Mouse (Mus musculus): Measurements from ENCODE around the gene Cd82.
A peak's percentile ranks its signal among the peaks of the same experiment; 100 is the strongest.

Cd82 gene

DNA sequence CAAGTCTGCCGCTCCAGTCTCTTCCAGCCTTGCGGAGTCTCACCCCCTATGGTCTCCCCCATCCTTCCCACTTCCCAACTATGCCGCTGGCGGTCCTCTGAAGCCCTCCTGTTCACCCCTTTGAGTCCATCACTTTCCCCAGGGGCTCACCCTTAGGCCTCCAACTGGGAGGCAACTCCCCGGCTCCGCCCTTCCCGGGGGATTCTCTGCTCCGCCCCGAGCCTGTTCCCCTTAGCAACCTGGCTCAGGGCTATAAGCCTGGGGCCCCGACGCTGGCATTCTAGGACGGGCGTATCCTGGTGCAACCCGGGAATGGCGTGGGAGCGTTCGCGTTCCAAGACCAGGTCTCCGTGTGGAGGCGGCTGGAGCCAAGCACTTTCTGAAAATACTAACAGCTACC is at the start of gene Cd82:
Cd82 (minus strand) TSS at position 381 of the 400 bp plus-strand sequence.
- peak; percentile 73 for DNase-seq (ENCODE audit: low read depth, low spot score)

DNA sequence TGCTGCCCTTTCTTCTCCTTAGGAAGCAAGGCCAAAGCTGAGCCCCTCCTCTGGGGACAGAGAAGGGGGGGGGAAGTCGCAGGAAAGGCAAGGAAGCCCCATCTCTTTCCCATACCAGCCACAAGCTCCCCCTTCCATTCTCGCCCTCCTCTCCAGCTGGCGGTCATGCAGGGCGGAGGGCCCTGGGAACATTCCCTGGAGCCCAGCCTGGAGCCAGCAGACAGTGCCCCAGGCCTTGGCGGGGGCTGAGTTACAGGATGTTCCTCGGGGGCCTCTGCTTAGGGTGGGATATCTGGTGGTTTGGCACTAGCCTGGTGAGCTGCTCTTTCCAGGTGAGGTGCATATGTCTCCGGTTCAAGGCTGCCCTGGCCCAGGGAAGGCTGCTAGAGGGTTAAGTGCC is 49.2 kb upstream of the Cd82 start:
- DNase-seq (ENCODE audit: low read depth, low spot score): no peak

DNA sequence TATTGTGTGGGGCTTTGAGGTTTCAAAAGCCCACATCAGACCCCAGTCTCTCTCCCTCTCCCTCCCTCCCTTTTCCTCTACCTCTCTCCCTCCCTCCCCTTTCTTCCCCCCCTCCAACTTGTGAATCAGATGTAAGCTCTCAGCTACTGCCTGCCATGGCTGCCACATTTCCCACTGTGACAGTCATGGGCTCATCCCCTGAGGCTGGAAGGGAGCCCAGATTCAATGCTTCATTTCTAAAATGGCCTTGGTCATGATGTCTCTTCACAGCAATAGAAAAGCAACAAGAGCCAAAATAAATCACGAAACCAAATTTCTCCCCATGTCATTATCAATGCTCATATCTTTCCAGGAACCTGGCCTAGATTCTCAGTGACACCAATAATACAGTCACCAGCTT is 47.9 kb upstream of the Cd82 start:
- no peak for DNase-seq (ENCODE audit: low read depth, low spot score)

DNA sequence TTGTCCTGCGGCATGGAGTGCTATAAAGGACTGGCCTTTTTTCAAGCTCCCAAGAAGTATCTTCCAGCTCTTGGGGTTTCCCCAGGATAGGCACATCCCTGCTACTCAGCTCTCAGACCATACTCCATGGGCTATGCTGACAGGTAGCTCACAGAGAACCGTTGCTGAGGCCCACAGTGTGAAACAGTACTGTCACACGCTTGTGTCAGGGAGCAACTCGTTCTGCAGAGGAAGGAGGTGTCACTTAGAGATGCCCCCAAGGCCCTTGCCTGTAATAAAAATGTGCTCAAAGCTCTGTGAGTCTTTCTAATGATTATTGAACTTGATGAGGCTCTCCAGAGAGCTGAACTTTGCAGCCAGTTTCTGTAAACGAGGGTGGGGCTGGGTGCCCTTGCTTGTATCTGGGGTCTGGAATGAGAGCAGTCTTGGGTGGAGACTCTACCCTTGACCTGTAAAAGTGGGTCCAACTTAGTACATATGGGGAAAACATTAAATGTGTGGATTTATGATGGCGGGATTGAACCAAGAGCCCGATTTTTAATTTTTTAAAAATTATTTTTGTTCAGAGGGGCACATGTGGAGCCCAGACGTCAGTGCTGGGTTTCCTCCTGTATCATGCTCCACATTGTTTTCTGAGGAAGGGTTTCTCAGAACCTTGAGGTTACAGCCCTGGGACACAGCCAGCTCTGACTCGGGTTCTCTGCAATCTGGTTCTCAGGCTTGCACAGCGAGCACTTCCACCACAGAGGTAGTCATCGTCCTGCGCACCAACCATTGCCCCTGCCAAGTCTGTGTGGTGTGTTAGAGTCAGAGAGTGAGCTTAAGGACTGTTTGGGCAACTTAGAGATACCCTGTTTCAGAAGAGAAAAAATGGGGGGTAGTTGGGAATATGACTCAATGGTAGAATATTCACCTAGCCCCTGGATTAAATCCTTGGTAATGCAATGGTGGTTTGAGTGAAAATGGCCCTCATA is 47.1 kb upstream of the Cd82 start:
- DNase-seq (ENCODE audit: low read depth, low spot score): no peak

DNA sequence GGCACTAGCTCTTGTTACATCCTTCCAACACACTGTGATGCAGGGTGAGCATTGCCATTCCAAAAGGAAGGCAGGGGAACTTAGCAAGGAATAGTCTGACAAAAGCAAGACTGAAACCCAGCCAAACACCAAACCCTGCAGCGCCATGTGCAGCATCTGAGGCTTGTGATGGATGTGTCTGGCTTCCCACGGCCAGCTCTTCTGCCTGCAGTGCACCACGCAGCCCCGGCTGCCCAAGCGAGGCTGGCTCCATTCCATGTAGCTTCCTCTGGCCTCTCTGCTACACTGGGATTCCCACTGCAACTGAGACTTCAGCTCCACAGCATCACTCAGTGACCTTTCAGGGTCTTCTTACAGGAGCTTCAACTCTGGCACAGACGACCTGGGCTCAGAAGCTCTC is 42.2 kb upstream of the Cd82 start:
- no peak for DNase-seq (ENCODE audit: low read depth, low spot score)

DNA sequence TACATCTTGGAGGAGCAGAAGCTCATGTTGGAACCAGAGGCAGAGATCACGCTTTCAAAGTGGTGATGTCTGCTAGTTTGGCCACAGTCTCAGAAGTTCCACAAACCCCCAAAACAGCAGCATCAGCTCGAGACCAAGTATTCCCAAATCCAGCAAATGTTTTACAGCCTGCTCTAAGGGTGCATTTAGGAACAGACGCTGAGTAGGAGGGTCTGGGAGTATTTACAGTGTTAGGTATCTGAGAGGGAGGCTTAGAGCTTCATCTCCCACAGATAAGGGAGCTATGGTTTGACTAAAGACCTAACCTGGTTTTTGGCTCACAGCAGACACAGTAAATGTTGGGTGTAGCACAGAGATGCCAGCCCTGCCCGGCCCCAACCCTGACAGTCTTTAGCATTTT is 40.4 kb upstream of the Cd82 start:
- DNase-seq (ENCODE audit: low read depth, low spot score): no peak

DNA sequence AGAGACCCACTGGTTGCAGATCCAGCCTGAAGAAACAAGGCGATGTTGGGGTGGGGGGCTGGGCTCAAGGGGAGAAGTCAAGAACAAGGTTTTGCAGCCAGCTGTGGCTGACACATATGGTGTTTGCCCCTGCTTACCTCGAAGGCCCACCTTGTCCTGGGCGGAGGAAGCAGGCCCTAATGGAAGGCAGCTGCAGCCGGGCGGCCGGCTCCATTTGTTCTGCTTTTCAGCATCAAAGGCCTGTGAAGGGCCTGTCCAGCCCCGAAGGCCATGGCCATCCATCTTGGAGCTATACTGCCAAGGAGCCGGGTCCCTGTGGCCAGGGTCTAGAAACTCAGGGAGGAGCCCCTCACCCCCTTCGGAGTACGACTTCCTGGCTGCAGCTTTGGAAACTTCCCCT is 38.4 kb upstream of the Cd82 start:
- peak; percentile 66 for DNase-seq (ENCODE audit: low read depth, low spot score)

DNA sequence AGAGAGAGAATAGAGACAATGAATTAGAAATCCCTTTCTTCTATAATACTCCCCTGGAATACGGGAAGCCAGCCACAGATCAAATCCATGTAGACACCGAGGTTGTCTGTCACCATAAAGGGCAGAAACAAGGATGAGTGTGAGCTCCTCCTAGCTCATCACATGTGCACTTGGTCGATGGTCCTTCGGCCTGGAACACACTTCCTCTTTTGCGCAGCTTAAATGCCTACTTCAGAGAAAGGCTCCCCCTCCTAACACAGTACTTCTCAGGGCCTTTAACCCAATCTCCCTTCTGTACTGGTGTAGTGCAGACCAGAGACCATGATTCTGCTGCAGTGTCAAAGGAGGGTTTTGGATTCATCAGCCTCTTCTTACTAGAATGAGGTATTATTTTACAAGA is 34.3 kb upstream of the Cd82 start:
- DNase-seq (ENCODE audit: low read depth, low spot score): no peak

DNA sequence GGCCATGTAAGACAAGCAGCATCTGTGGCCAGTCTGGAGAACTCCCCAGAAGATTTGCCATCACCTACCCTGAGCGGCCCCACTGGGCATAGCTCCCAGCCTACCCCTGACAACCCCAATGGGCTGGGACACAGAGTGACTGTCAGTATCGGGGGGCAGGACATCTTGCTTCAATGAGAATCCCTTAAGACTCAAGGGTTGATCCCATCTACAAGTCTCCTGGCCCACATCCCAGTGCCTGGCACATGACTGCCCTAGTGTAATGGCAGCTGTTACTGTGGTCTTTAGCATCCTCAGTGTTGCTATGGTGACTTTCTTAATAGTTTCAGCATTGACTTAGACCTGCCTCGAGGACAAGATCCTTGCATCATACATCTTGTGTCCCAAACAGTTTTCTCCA is 32.2 kb upstream of the Cd82 start:
- DNase-seq (ENCODE audit: low read depth, low spot score): no peak

DNA sequence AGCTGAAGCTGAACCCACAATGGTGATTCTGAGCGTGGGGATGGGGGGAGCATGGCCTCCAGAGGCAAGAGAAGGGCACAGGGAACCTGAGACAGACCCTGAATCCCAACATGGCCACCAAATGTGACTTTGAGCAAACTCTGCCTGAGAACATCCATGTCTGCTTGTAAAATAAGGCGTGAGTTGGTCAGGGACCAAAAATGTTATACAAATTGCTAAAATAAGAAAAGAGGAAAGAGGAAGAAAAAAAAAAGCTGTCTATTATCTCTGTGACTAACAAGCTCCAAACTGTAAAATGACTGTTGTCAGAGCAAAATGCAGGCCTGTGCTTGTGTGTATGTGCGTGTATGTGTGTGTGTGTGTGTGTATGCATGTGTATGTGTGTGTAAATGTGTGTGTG is 30.6 kb upstream of the Cd82 start:
- no peak for DNase-seq (ENCODE audit: low read depth, low spot score)

DNA sequence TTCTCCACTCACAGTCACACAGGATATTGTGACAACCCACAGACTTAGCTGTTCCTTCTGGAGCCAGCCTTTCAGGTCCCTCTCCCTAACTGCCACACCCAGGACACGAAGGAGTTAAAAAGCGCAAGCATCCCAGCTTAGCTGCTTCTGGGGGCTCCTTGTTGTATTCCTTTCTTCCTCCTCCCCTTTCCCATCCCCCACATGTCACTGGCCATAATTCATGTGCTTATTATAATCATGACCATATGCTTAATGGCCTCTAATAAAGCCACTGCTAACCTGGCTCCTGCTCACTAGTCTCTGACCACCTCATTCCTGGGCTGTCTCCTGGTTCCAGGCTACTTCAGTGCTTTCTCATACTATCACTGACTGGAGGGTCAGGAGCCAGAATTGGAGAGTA is 27.6 kb upstream of the Cd82 start:
- peak; percentile 69 for DNase-seq (ENCODE audit: low read depth, low spot score)

DNA sequence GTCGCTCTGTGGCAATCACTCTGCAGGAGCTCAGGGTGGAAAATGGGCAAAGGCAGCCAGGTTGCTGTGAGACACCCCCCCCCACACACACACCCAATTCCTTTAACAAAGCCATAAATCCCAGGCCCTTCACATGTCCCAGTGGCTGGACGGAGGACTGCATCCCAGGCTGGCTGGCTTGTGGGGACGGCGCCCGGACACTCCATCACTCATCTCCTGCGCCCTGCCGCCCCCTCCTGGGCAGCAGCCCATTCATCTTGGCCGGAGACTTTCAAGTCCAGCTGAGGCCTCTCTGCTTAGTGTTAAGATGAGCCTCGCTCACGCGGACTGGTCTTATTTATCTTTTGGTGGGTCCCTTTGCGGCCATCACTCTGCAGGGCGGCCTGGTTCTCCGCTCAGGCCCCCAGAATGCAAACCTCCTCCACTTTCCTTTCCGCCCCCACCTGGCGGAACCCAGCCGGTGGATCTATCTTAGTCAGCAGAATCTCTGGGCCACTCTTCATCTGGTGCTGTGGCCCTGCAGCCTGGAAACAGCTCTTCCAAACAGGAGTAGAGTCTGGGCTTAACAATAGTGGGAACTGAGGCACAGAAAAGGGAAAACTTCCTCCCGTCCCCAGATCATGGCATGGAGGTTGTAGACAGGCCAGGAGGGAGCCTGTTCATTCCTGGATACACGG is 26.1 kb upstream of the Cd82 start:
- peak; percentile 84 for DNase-seq (ENCODE audit: low read depth, low spot score)

DNA sequence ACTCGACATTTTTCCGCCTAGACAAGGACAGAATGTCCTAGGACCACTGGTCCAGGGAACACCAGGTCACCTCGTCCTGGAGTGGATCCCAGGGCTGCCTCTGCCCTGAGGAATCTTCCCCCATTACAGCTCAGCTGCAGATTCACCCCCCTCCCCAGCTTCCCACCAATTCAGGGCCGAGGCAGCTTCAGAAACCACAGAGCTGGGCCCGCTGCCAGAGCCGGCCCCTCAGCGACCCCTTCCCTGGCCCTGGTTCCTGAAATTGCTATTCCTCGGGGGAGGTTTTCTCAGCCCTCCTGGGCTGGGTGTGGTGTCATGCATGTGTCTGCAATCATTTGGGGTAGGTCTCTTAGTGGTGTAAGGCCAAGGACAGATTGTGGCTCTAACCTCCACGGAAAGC is 22.5 kb upstream of the Cd82 start:
- peak; percentile 20 for DNase-seq (ENCODE audit: low read depth, low spot score)

DNA sequence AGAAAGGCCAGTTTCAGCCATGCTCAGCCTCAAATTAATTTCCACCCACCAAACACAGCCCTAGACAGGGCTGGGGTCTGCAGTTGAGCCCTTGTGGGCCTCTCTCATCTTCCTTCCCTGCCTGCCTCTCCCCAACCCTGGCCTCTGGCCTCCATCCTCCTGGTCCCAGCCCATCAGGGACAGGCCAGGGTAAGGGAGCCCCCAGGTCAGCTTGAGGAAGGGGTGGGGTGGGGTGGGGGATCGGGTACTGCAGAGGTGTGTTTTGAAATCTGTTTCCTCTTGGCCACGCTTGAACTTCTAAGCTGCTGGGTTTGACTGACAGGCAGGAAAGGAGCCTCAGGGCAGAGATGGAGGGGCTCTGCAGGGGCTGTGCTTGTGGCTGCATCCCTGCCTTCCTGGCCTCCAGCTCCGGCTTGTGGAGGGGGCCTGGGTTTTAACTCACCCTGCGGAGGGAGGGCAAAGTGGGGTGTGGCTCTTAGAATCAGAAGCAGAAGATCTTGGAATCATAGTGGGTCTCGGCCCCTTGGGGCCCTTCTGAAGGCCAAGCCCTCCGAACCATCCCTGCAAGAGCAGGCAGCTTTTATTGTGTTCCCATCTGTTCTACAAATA is 19.2 kb upstream of the Cd82 start:
- DNase-seq (ENCODE audit: low read depth, low spot score): peak; percentile 30

DNA sequence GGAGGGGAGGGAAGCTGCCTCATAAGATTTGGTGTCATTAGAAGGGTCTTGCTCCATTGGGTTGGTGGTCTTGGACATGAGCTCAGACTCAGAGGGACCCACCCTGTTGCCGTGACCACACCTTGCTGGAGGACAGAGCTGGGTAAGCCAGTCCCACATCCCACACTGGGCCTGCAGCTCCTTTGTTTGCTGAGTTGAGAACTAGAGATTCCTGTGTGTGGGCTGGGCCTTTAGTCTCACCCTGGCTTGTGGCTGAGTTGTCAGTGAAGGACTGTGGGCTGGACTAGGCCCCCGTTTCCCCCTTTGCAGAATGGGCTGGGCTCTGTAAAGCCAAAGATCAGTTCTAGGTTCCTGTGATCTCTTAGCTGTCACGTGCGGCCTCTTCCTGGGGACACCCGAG is 15.8 kb upstream of the Cd82 start:
- no peak for DNase-seq (ENCODE audit: low read depth, low spot score)

DNA sequence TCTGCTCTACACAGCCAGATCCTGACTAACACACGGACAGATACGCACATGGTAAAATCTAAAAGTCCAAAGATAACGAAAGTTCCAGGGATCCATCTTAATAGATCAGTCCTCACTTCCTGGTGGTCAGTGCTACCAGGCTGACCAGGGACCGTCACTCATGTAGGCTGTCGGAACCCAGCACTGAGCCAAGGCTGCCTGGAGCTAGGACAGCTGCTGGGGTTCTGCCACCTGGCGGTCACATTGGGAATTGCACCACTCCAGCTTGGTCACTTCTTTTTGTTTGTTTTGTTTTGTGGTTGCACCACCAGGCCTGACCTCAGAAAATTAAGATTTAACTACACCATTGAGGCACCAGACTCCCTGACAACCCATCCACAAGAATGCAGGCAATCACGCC is 14.6 kb upstream of the Cd82 start:
- peak; percentile 73 for DNase-seq (ENCODE audit: low read depth, low spot score)

DNA sequence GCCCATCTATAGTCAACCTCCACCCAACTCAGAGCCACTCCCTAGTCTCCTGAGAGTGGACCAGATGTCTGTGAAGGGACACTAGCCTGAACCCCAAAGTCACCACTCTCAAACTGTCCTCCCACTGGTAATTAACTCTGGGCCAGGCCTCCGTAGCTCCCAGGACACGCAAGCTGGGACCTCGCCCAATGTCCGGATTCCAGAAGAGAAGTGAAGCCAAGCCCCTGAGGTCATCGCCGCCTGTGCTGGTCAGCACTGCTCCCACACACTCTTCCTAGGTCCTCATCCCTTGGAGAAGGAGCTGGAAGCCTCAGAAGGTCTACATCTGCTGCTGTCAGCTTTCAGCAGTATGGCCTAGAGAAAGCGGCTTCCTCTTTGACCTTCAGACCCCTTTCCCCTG is 13.5 kb upstream of the Cd82 start:
- DNase-seq (ENCODE audit: low read depth, low spot score): no peak

DNA sequence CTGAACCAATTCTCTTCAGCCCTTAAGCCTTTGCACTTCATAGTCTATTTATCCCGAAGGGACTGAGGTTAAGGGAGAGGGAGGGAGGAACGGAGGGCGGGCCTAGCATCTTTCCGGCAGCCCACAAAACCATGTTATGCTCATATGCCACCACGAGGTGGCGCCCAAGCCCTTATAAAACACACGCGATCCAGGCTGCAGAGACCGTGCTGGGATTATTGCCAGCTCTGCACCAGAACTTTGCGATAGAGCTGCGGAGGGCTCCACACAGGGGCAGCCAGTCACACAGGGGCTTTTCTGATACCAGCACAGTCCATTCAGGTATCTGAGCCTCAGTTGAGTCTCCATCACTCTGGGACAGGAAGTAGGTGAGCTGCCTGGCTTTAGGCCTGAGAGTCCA is 12.1 kb upstream of the Cd82 start:
- DNase-seq (ENCODE audit: low read depth, low spot score): peak; percentile 94

DNA sequence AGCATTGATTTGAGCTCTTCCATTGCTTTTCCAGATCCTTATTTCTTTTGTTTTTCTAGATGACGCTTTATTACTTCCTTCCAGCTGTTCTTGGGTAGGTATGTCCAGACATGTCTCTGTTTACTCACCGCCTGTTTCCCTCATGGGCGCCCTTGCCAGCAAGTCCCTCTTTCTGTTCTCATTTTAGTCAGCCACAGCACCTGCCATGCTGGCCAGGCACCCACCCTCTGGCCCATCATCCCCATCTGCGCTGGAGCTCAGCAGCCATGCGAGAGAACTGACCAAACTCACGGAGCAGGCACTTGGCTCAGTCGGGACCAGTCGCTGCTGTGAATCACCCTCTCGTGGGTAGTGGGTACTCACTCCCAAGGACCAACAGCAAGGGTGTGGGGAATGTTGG is 11.0 kb upstream of the Cd82 start:
- no peak for DNase-seq (ENCODE audit: low read depth, low spot score)

DNA sequence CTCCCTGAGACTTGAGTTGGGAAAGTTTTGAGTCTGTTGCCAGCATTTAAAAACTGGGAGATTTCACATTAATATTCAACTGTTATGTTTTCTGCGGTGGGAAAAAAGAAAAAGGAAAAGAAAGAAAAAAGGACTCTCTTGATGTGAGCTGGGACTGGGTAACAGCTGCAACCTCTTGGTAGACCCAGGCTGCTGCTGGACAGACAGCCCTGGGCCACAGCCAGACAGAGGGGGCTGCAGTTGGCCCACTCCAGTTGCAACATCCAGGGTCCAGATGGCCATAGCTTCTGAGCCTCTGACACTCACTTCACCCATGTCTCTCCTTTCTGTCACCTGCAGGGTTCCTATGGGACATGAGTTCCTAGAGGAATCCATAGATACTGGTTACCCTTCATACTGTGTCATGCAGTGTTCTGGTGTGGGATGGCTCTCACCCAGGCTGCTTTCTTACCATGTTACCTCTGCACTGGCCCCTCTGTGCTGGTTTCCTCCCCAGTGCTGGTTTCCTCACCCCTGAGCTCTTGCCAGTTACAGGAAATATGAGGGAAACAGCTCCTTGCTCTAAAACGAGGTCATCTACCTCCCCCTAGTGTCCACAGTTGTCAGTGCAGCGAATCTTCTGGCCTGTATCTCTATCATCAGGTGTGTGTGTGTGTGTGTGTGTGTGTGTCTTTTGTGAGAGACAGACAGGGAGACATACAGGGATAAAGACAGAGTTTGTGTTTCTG is 8.1 kb upstream of the Cd82 start:
- DNase-seq (ENCODE audit: low read depth, low spot score): peak; percentile 80

DNA sequence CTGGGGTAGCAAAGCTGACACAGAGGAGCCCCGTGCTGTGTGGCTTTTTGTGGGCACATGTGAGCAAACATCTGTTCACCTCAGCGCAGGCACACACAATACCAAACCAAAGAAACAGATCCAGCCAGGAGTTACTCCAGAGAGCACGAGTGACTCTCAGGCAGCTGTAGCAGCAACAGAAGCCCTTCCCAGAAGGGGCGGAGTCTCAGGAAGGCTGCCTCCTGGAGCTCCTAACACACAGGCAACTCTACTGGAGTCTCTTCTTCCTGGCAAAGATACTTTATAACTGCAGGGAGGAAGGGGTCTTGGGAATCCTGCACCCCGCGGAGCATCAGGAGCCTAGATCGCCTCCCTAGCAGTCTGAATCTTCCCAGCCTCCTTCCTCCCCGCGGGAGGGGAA is 7.2 kb upstream of the Cd82 start:
- DNase-seq (ENCODE audit: low read depth, low spot score): no peak

DNA sequence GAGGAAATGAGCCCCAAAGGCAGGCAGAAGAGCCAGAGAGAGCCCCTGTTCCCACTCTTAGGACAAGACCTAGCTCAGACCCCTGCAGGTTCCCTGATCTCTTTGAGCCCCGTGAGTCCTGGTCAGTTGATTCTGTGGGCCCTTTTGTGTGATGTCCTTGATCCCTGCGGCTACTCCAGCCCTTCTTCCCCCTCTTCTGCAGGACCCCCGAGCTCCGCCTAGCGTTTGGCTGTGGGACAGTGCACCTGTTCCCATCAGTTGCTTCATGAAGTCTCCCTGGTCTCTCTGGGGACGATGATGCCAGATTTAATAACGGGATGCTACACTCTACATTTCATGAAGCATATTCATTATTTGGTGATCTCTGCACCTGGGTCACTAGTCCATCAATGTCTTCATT is 6.2 kb upstream of the Cd82 start:
- peak; percentile 74 for DNase-seq (ENCODE audit: low read depth, low spot score)

All from mesoderm, embryonic 11.5 days (tissue).